Mouse (Mus musculus) cerebellum, postnatal 36 days (tissue): Measurements from ENCODE around the gene C1ra.
"Not testable (repeated sequence)": the region's sequence is repeated elsewhere in the genome, so short reads cannot be mapped to it uniquely, and the experiment has no call there.

Experiments
- DNase-seq, 2 experiments: peaks; one replicate each; pipeline ENCODE4 v3.0.0; 2021 to 2022; ENCODE audit warnings: mixed read lengths in 2 of 2

Gene C1ra

DNA sequence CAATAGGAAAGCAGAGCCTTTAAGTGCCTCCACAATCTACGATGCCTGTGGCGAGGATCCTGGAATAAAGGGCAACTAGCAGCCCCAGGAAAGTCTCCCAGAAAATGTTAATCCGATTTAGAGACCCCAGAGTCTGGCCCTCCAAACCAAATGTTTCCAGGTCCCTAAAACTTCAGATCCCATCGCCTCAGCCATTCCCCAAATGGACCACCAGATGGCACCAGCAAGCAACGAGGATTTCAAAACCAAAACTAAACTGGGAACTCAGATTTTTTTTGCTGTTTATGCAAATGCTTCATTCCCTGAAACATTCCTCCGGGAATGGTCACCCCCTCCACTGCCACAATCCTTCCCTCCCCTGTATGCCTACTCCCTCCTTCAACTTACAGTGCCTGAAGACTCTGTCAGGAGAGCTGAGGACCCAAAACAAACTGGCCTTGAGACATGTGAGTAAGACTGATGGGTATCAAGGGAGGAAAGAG lies at the start of gene C1ra:
C1ra (plus strand) TSS at position 51 of the 482 bp plus-strand sequence.
- peak; percentile 42 to 67 for DNase-seq

DNA sequence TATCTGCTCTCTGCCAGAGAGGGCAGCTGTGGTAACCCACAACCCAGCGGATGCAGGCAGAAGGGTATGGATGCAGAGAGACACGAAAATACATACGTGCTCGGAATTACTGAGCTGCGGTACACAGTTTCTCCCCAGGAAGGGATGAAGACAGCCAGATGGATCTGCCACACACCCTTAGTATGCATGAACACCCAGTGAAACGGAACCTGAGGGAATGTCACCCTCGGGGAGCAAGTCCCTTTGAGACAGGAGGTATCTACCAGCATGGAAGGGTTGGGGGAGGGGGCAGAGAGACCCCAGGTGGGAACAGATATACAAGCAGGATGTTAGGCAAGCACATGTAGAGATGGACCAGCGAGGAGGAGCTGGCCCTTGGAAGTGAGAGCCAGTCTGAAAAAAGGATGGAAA lies 48.3 kb upstream of the C1ra start:
- DNase-seq: peak; percentile 24 to 40

GRCm38 (mm10) chr6:124464305-124465271 lies 47.6 kb upstream of the C1ra start, which contains the start of gene Clstn3:
TSS of gene Clstn3 (minus strand) at chr6:124464794.
- DNase-seq: peak; percentile 97

DNA sequence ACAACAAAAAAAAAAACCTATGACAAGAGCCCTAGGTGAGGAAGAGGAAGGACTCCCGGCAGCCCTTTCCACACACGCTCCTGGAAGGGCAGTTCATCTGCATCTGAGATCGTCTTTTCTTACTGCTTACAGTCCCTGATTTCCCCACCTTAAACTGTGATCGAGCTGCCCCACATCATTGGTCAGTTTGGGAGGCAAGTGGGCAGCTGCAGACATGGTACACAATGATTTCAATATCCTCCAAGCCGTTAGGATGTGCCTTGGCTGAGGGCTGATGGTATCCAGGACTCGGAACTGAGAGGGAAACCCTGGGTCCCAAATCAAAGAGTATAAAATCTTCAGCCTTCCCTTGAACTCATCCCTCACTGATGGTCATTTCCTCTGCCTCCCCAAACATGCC lies 46.9 kb upstream of the C1ra start:
- DNase-seq: no peak

GRCm38 (mm10) chr6:124465729-124466128 lies 46.5 kb upstream of the C1ra start:
- no peak for DNase-seq

- no peak for DNase-seq
Measured at GRCm38 (mm10) chr6:124471121-124471520, 41.1 kb upstream of the C1ra start.

DNA sequence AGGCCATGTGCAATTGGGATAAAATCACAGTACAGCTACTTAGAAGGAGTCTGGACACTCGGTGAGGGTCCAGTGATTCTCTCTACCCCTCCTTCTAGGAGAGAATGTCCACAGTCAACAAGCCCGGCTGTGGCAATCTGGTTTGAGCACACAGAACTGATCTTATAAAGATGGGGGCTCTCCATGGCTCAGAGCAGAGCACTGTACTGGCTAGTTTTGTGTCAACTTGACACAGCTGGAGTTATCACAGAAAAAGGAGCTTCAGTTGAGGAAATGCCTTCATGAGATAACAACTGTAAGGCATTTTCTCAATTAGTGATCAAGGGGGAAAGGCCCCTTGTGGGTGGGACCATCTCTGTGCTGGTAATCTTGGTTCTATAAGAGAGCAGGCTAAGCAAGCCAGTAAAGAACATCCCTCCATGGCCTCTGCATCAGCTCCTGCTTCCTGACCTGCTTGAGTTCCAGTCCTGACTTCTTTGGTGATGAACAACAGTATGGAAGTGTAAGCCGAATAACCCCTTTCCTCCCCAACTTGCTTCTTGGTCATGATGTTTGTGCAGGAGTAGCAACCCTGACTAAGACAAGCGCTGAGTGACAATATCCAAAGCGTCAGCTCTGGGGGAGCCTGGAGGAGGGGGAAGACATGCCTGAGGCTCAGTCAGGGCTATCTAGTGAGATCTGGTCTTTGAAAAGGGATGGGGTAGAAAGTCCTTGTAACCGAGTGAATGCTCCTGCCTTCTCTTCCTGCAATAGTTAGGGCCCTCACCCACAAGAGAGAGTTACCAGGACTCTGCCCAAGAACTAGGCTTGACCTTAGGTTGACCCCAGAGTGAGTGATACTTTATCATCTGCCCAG lies 40.2 kb upstream of the C1ra start:
- DNase-seq: not testable (repeated sequence)

GRCm38 (mm10) chr6:124472801-124473200 lies 39.4 kb upstream of the C1ra start:
- DNase-seq: peak; percentile 65 to 70

- DNase-seq: no peak
Measured at GRCm38 (mm10) chr6:124474621-124475020, 37.6 kb upstream of the C1ra start.

DNA sequence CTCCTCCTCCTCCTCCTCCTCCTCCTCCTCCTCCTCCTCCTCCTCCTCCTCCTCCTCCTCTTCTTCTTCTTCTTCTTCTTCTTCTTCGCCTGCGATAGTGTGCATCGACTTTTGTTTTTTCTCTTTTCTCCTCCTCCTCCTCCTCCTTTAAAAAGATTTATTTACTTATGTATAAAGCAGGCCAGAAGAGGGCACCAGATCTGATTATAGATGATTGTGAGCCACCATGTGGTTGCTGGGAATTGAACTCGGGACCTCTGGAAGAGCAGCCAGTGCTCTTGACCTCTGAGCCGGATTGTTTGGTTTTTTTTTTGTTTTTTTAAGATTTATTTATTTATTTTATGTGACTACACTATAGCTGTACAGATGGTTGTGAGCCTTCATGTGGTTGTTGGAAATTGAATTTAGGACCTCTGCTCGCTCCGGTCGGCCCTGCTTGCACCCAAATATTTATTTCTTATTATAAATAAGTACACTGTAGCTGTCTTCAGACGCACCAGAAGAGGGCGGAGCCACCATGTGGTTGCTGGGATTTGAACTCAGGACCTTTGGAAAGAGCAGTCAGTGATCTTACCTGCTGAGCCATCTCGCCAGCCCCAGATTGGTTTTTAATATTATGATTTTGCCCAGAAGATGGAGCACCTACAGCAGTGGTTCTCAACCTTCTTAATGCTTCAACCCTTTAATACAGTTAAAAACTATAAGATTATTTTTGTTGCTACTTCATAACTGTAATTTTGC lies 36.7 kb upstream of the C1ra start:
- not testable (repeated sequence) for DNase-seq

DNA sequence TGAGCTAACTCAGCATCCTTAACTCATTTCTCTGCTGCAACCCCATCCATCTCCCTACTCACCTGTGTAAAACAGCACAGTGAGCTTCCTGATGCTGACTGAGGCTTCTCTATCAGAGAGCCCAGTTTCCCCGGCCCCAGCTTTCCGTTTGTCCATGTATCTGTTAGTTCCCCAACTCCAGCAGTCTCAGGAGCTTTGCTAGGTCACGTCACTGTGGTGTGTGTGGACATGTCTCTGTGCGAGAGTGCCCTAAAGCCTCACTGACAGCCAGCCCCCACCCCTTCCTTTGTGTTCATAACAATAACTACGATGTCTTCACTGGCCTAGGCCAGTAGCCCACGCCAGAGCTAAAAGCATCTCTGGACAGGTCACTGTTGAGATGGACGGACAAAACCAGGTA lies 36.0 kb upstream of the C1ra start:
- no peak for DNase-seq

DNA sequence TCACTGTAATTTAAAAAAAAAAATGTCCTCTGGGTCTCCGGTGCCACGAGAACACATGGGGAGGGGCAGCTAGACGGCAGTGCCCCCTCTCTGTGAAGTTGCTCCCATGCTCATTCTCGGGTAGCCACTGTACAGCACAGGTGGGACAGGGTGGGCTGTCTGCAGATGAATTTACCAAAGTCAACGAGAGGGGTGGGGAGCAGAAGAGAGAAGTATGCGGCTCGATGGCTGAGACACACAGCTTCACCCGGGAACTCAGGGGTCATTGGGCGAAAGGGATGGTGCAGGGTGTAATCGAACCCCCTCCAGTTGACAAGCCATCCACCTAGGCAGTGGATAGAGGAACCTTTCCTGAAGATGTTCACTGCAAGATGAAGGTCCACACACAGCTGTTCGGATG lies 35.4 kb upstream of the C1ra start:
- no peak for DNase-seq

DNA sequence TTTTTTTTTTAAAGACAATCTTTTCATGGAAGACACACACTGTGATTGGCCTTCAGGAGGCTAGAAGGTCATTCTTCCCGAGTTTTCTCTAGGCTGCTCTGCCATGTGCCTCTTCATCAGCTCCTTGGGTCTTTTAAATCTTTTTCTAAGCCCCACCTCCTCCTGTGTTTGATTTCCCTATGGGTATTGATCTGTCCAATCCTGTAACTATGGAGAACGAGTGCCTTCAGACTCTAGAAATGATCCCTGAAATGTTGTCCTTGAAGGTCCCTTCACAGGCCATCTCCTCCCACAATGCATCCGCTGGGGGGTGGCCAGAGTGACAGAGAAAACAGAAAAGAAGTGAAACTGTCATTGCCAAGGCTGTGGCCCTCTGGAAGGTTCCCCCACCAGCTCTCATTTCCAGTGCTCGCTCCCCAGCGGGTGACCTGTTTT lies 35.0 kb upstream of the C1ra start:
- no peak for DNase-seq

GRCm38 (mm10) chr6:124477922-124478651 lies 34.1 kb upstream of the C1ra start:
- no peak for DNase-seq

DNA sequence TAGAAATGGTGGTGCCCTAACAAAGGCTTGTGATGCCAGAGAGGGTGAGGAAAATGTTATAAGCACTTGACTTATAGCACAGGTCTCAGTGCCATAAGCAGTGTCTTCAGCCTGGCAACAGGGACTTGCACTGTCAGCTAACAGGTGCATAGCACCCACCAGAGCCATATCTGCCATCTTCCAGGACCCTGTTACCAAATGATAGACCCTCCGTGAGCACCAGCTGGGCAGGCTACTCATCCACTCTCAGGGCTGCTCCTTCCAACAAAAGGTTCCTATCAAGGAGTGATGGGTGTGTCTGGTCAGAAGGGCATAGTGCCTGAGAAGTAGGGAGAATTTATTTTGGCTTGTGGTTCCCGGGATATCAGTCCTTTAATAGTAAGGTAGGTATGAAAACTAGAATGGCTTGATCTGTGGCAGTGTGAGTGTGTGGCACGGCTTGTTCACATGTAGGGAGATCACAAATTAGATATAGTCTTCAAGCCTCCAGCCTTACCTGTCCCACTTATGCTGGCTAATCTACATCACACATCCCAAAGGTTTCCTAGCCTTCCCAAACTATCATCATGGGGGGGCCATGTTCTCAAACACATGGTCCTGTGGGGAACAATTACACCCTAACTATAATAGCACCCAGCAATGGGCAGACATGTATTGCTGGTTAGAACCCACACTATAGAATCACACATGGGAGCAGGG lies 33.2 kb upstream of the C1ra start:
- no peak for DNase-seq

DNA sequence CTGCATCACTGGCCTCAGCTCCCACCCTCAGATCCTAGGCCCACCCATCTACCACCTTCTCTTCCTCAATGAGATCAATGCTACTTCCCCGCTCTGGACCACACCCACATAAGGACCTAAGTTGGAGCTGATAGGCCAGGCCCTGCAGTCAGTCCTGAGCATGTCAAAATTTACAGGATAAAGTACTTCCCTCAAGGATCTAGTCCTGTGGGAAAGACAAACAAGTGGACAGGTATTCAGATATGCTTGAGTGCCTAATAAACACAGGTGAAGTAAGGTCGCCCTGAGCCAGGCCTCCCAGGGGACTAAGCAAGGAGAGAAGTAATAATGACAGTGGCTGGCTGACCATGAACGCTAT lies 32.7 kb upstream of the C1ra start:
- DNase-seq: no peak

- DNase-seq: peak in 1 of 2 experiments; percentile 38
Measured at GRCm38 (mm10) chr6:124480295-124480694, 31.9 kb upstream of the C1ra start.

GRCm38 (mm10) chr6:124481571-124481970 lies 30.6 kb upstream of the C1ra start:
- peak; percentile 48 to 56 for DNase-seq

- DNase-seq: not testable (repeated sequence)
Measured at GRCm38 (mm10) chr6:124483831-124484230, 28.4 kb upstream of the C1ra start.

DNA sequence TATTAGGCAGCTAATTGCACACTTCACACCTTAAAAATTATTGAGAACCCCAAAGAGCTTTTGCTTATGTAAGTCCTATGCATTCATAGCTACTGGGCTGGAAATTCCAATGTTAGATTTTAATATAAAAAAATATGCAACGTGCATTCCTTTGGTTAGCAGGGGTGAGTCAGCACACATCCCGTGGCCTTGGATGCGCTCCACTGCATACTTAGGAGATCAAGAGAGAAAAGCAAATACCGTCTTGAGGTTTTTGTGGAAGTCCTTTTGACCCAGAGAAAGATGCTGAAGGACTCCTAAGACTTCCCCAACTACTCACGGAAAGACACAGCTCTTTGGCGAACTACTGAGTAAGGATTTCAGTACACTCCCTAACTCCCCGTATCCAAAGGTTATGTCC lies 27.4 kb upstream of the C1ra start:
- DNase-seq: no peak
